Mouse (Mus musculus): Measurements from ENCODE around the gene Slc35c1. TPM values are rescaled to one million over a fixed set of nuclear protein-coding genes. Genes with fewer than 3 reads are reported as not detected.

Gene Slc35c1
- polyA plus RNA-seq, 1 experiment from 2014 or later = 26.8 TPM

- no peak for DNase-seq (ENCODE audit: low spot score)
- H3K36me3 ChIP-seq (ENCODE audit: control insufficient read depth, insufficient read depth, low read length) = peaks cover 67% of the 10 kb centered on the region
- H3K9ac ChIP-seq (ENCODE audit: low read depth, low read length) = no peak overlapping the region
- no peak overlapping the region for H3K4me2 ChIP-seq
- WGBS = 89% methylated on average over 10 of the region's 10 CpGs
- no peak overlapping the region for H3K27ac ChIP-seq (ENCODE audit: low read depth, low read length)
- H3K4me1 ChIP-seq (replicated peaks; ENCODE audit: control insufficient read depth, insufficient read depth, low read length) = no peaks in the 10 kb centered on the region
- no peak for ATAC-seq (replicated peaks; ENCODE audit: low FRiP score)
- no peak overlapping the region for H3K4me3 ChIP-seq (ENCODE audit: low read depth, low read length)
- H3K27me3 ChIP-seq (replicated peaks; ENCODE audit: control insufficient read depth, insufficient read depth, low read length) = no peaks in the 10 kb centered on the region
- no peaks in the 10 kb centered on the region for H3K9me3 ChIP-seq (ENCODE audit: control insufficient read depth, low read length)
Observed at GRCm38 (mm10) chr2:92411705-92412104, 48.6 kb downstream of the Slc35c1 start.

GRCm38 (mm10) chr2:92408309-92409045 is 51.9 kb downstream of the Slc35c1 start:
- peaks cover 55% of the 10 kb centered on the region for H3K36me3 ChIP-seq (ENCODE audit: control insufficient read depth, insufficient read depth, low read length)
- 88% methylated on average over 18 of the region's 18 CpGs for WGBS

GRCm38 (mm10) chr2:92405687-92406086 is 54.7 kb downstream of the Slc35c1 start:
- no peak for DNase-seq (ENCODE audit: low spot score)
- Histone ChIP-seq H3K36me3 (ENCODE audit: control insufficient read depth, insufficient read depth, low read length) (peaks cover 35% of the 10 kb centered on the region), H3K4me2 (no peak overlapping the region), H3K4me1 (replicated peaks; ENCODE audit: control insufficient read depth, insufficient read depth, low read length) (no peaks in the 10 kb centered on the region), H3K27me3 (replicated peaks; ENCODE audit: control insufficient read depth, insufficient read depth, low read length) (peaks cover 5% of the 10 kb centered on the region), H3K27ac (ENCODE audit: low read depth, low read length) (no peak overlapping the region), H3K4me3 (ENCODE audit: low read depth, low read length) (no peak overlapping the region), H3K9me3 (ENCODE audit: control insufficient read depth, low read length) (no peaks in the 10 kb centered on the region), H3K9ac (ENCODE audit: low read depth, low read length) (no peak overlapping the region)
- WGBS = 93% methylated on average over 7 of the region's 7 CpGs
- ATAC-seq (replicated peaks; ENCODE audit: low FRiP score) = no peak

More at GRCm38 (mm10) chr2:92408309-92409045, 51.9 kb downstream of the Slc35c1 start:
- Histone ChIP-seq H3K9ac (ENCODE audit: low read depth, low read length) (no peak overlapping the region), H3K4me2 (no peak overlapping the region), H3K9me3 (ENCODE audit: control insufficient read depth, low read length) (no peaks in the 10 kb centered on the region), H3K27me3 (replicated peaks; ENCODE audit: control insufficient read depth, insufficient read depth, low read length) (no peaks in the 10 kb centered on the region), H3K4me3 (ENCODE audit: low read depth, low read length) (no peak overlapping the region), H3K27ac (ENCODE audit: low read depth, low read length) (no peak overlapping the region), H3K4me1 (replicated peaks; ENCODE audit: control insufficient read depth, insufficient read depth, low read length) (no peaks in the 10 kb centered on the region)
- no peak for DNase-seq (ENCODE audit: low spot score)
- ATAC-seq (replicated peaks; ENCODE audit: low FRiP score) = no peak

GRCm38 (mm10) chr2:92404737-92405136 is 55.6 kb downstream of the Slc35c1 start:
- no peak overlapping the region for H3K27ac ChIP-seq (ENCODE audit: low read depth, low read length)
- H3K27me3 ChIP-seq (replicated peaks; ENCODE audit: control insufficient read depth, insufficient read depth, low read length) = peaks cover 10% of the 10 kb centered on the region
- DNase-seq (ENCODE audit: low spot score) (no peak), ATAC-seq (replicated peaks; ENCODE audit: low FRiP score) (no peak)
- H3K36me3 ChIP-seq (ENCODE audit: control insufficient read depth, insufficient read depth, low read length) = peaks cover 26% of the 10 kb centered on the region
- H3K4me1 ChIP-seq (replicated peaks; ENCODE audit: control insufficient read depth, insufficient read depth, low read length) = no peaks in the 10 kb centered on the region
- H3K4me3 ChIP-seq (ENCODE audit: low read depth, low read length) = no peak overlapping the region
- no peaks in the 10 kb centered on the region for H3K9me3 ChIP-seq (ENCODE audit: control insufficient read depth, low read length)
- H3K9ac ChIP-seq (ENCODE audit: low read depth, low read length) = no peak overlapping the region
- no peak overlapping the region for H3K4me2 ChIP-seq
- 85% methylated on average over 6 of the region's 6 CpGs for WGBS

- Histone ChIP-seq H3K27me3 (replicated peaks; ENCODE audit: control insufficient read depth, insufficient read depth, low read length) (peaks cover 14% of the 10 kb centered on the region), H3K27ac (ENCODE audit: low read depth, low read length) (no peak overlapping the region), H3K36me3 (ENCODE audit: control insufficient read depth, insufficient read depth, low read length) (peaks cover 20% of the 10 kb centered on the region; the same call in 1 of the 2 replicates), H3K4me3 (ENCODE audit: low read depth, low read length) (no peak overlapping the region), H3K4me1 (replicated peaks; ENCODE audit: control insufficient read depth, insufficient read depth, low read length) (no peaks in the 10 kb centered on the region), H3K9ac (ENCODE audit: low read depth, low read length) (no peak overlapping the region), H3K4me2 (no peak overlapping the region), H3K9me3 (ENCODE audit: control insufficient read depth, low read length) (no peaks in the 10 kb centered on the region)
- ATAC-seq (replicated peaks; ENCODE audit: low FRiP score) = no peak
- DNase-seq (ENCODE audit: low spot score) = no peak
- 93% methylated on average over 5 of the region's 5 CpGs for WGBS
Observed at GRCm38 (mm10) chr2:92403776-92404319, 56.5 kb downstream of the Slc35c1 start.

Other genes starting within 250 kb of the Slc35c1 start
- gene Pex16, start 85.9 kb downstream of the Slc35c1 start, polyA plus RNA-seq (2014; fragmentation: Nextera tagmentation; extraction: Ambion mirVana) = 26.3 and 29.3 TPM in 2 replicates
- gene Large2, start 85.7 kb downstream of the Slc35c1 start, polyA plus RNA-seq (2014; fragmentation: Nextera tagmentation; extraction: Ambion mirVana) = 4.2 and 5.4 TPM in 2 replicates
- 0.81 and 1.7 TPM in 2 replicates for gene 1700029I15Rik, start 78.0 kb downstream of the Slc35c1 start, polyA plus RNA-seq (2014; fragmentation: Nextera tagmentation; extraction: Ambion mirVana)
- 4.9 and 6.3 TPM in 2 replicates for gene Mapk8ip1, start 59.3 kb downstream of the Slc35c1 start, polyA plus RNA-seq (2014; fragmentation: Nextera tagmentation; extraction: Ambion mirVana)
- 20.6 and 22.5 TPM in 2 replicates for gene Cry2, start 26.5 kb downstream of the Slc35c1 start, polyA plus RNA-seq (2014; fragmentation: Nextera tagmentation; extraction: Ambion mirVana)
- 1.1 TPM in 2 replicates for gene Chst1, start 139.2 kb upstream of the Slc35c1 start, polyA plus RNA-seq (2014; fragmentation: Nextera tagmentation; extraction: Ambion mirVana)